Mouse (Mus musculus) limb, embryonic 14.5 days (tissue): Measurements from ENCODE around the gene Unc13b. TPM values are rescaled to one million over a fixed set of nuclear protein-coding genes. Genes with fewer than 3 reads are reported as not detected.

Experiments used
- ATAC-seq: fragments of 200-750 bp; cut with Nextera tagmentation; 2 replicates; pipeline ENCODE4 v1.8.0; 2017; ENCODE audit warnings: low read depth, moderate number of reproducible peaks, moderate TSS enrichment; ENCODE audit not compliant: low FRiP score
- DNase-seq: peaks from one replicate; pipeline ENCODE4 v3.0.0-alpha.2; 2015; ENCODE audit warnings: low spot score
- H3K27ac ChIP-seq: fragments of 300-500 bp; sonication (generic); replicated peaks from 2 replicates; pipeline ENCODE4 v1.5.1; 2014; ENCODE audit warnings: low read depth, mild to moderate bottlenecking, low read length, moderate library complexity, mixed read lengths
- H3K27me3 ChIP-seq: fragments of 300-500 bp; sonication (generic); 2 replicates; pipeline ENCODE4 v1.6.1; 2014; ENCODE audit warnings: low read length, mixed read lengths; ENCODE audit not compliant: control insufficient read depth, insufficient read depth
- H3K36me3 ChIP-seq: fragments of 300-500 bp; sonication (generic); 2 replicates; pipeline ENCODE4 v1.6.1; 2014; ENCODE audit warnings: mild to moderate bottlenecking, low read length, moderate library complexity, mixed read lengths; ENCODE audit not compliant: control insufficient read depth, insufficient read depth
- H3K4me1 ChIP-seq: fragments of 300-500 bp; sonication (generic); 2 replicates; pipeline ENCODE4 v1.6.1; 2014; ENCODE audit warnings: antibody characterized with exemption, low read length, mixed read lengths; ENCODE audit not compliant: control insufficient read depth, insufficient read depth
- H3K4me2 ChIP-seq: fragments of 300-500 bp; sonication (generic); replicated peaks from 2 replicates; pipeline ENCODE4 v1.6.1; 2014; ENCODE audit warnings: low read depth, mild to moderate bottlenecking, low read length, moderate library complexity; ENCODE audit not compliant: severe bottlenecking
- H3K4me3 ChIP-seq: fragments of 300-500 bp; sonication (generic); replicated peaks from 2 replicates; pipeline ENCODE4 v1.5.1; 2014; ENCODE audit warnings: low read length
- H3K9ac ChIP-seq: fragments of 300-500 bp; sonication (generic); 2 replicates; pipeline ENCODE4 v1.6.1; 2014; ENCODE audit warnings: mild to moderate bottlenecking, low read depth, low read length, moderate library complexity; ENCODE audit not compliant: severe bottlenecking
- H3K9me3 ChIP-seq: fragments of 300-500 bp; sonication (generic); 2 replicates; pipeline ENCODE4 v1.6.1; 2016; ENCODE audit warnings: low read length; ENCODE audit not compliant: control insufficient read depth
- POLR2A ChIP-seq: fragments of 200-500 bp; IDR thresholded peaks from 2 replicates; pipeline ENCODE4 v1.8.0; 2012; ENCODE audit warnings: inconsistent platforms, mild to moderate bottlenecking, moderate library complexity, borderline replicate concordance; ENCODE audit not compliant: insufficient read depth, insufficient read length; ENCODE audit errors: extremely low read depth
- WGBS: fragments of 180-500 bp; shearing (Covaris S2); extraction: QIAGEN DNeasy Blood & Tissue Kit; methylation state at CpG from one replicate; pipeline ENCODE4 v1.1.7; 2014; 5-methylcytosine and 5-hydroxymethylcytosine counted together
- polyA plus RNA-seq, 2 experiments: library from polyadenylated mRNA; depleted of rRNA in 1 of 2; stranded (reverse) in 1 of 2; unstranded in 1 of 2; fragments of >200 nt; fragmentation: Nextera tagmentation in 1 of 2; extraction: Ambion mirVana in 1 of 2; gene quantifications; 2 replicates each; pipeline versions ENCODE4 v1.2.1 to v1.2.3; 2012 to 2014

Unc13b gene
- polyA plus RNA-seq, 2 experiments = 2.5 to 7.2 TPM

- H3K4me1 ChIP-seq = peaks cover 5% of the 10 kb centered on the region; the same call in 1 of the 2 replicates
- DNase-seq (no peak), ATAC-seq (no peak)
- H3K36me3 ChIP-seq = peaks cover 72% of the 10 kb centered on the region
- 92% methylated on average over 23 of the region's 23 CpGs for WGBS
- H3K9me3 ChIP-seq = no peaks in the 10 kb centered on the region
- no peak overlapping the region for H3K4me3 ChIP-seq
- H3K4me2 ChIP-seq = no peak overlapping the region
- H3K27me3 ChIP-seq = no peaks in the 10 kb centered on the region
- H3K9ac ChIP-seq = no peak overlapping the region
- no peak overlapping the region for H3K27ac ChIP-seq
- TF ChIP-seq POLR2A = no peak
Measured at GRCm38 (mm10) chr4:43019641-43020465, 38.9 kb upstream of the Unc13b start.

- Histone ChIP-seq H3K27ac (no peak overlapping the region), H3K9ac (no peak overlapping the region), H3K4me2 (no peak overlapping the region), H3K4me3 (no peak overlapping the region), H3K9me3 (no peaks in the 10 kb centered on the region), H3K4me1 (peaks cover 8% of the 10 kb centered on the region; the same call in 1 of the 2 replicates), H3K27me3 (no peaks in the 10 kb centered on the region), H3K36me3 (peaks cover 72% of the 10 kb centered on the region)
- no peak for TF ChIP-seq POLR2A
- ATAC-seq (no peak), DNase-seq (no peak)
- WGBS = 86% methylated on average over 16 of the region's 16 CpGs
Measured at GRCm38 (mm10) chr4:43020876-43021275, 37.9 kb upstream of the Unc13b start.

- no peak for TF ChIP-seq POLR2A
- H3K4me3 ChIP-seq = no peak overlapping the region
- no peaks in the 10 kb centered on the region for H3K9me3 ChIP-seq
- H3K9ac ChIP-seq = no peak overlapping the region
- WGBS = 77% methylated on average over 17 of the region's 17 CpGs
- H3K27me3 ChIP-seq = no peaks in the 10 kb centered on the region
- DNase-seq (no peak), ATAC-seq (no peak)
- H3K36me3 ChIP-seq = peaks cover 72% of the 10 kb centered on the region
- H3K4me1 ChIP-seq = peaks cover 8% of the 10 kb centered on the region; the same call in 1 of the 2 replicates
- H3K27ac ChIP-seq = no peak overlapping the region
- no peak overlapping the region for H3K4me2 ChIP-seq
Measured at GRCm38 (mm10) chr4:43021341-43021740, 37.4 kb upstream of the Unc13b start.

- Histone ChIP-seq H3K4me1 (peaks cover 8% of the 10 kb centered on the region; the same call in 1 of the 2 replicates), H3K4me2 (peak overlapping the region; percentile 79), H3K27me3 (no peaks in the 10 kb centered on the region), H3K4me3 (peak overlapping the region; percentile 57), H3K36me3 (peaks cover 72% of the 10 kb centered on the region), H3K27ac (peak overlapping the region; percentile 73), H3K9ac (peak overlapping the region; percentile 60), H3K9me3 (no peaks in the 10 kb centered on the region)
- DNase-seq = no peak
- no peak for ATAC-seq
- WGBS = 83% methylated on average over 14 of the region's 14 CpGs
- TF ChIP-seq POLR2A = no peak
Measured at GRCm38 (mm10) chr4:43024673-43025072, 34.1 kb upstream of the Unc13b start.

GRCm38 (mm10) chr4:43025084-43025960 lies 33.4 kb upstream of the Unc13b start, which contains the start of gene Pigo:
Pigo (minus strand) TSS chr4:43025819.
- DNase-seq (peak; percentile 97), ATAC-seq (peak; percentile 89)
- Histone ChIP-seq H3K27me3 (no peaks in the 10 kb centered on the region), H3K9me3 (no peaks in the 10 kb centered on the region), H3K9ac (peak within 1 kb of the TSS; percentile 60), H3K4me3 (peak within 1 kb of the TSS; percentile 57), H3K4me2 (peak within 1 kb of the TSS; percentile 79), H3K36me3 (peaks cover 70% of the 10 kb centered on the region), H3K4me1 (peaks cover 11% of the 10 kb centered on the region; the same call in 1 of the 2 replicates), H3K27ac (peak within 1 kb of the TSS; percentile 73)
- peak; percentile 85; the same call in 1 of the 2 replicates for TF ChIP-seq POLR2A
- 5% methylated on average over 42 of the region's 42 CpGs for WGBS
